Mouse (Mus musculus): ENCODE results near the gene Agfg1. TPM values are rescaled to one million over a fixed set of nuclear protein-coding genes. Genes with fewer than 3 reads are reported as not detected.

The Agfg1 gene
- total RNA-seq, 2 experiments from 2014 or later: 27.0 to 29.4 TPM

GRCm38 (mm10) chr1:82824147-82824546 lies 15.1 kb upstream of the Agfg1 start:
- DNase-seq: no peak

DNA sequence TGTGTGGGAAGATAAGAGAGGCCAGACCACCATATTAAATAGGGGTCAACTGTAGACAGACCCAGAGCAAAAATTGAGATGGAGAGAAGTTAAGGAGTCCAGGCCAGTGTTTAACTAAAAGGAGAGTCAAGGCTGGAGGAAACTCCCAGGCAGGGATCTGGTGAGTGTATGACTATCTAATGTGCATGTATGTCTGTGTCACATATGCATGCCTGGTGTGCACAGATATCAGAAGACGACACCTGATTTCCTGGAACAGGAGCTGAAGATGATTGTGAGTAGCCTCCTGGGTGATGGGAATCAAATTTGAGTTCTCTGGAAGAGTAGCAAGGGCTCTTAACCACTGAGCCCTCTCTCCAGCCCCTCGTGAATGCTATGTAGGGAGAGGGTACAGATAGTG lies 14.0 kb upstream of the Agfg1 start:
- no peak for DNase-seq

- no peak for DNase-seq
These were observed 13.5 kb upstream of the Agfg1 start for GRCm38 (mm10) chr1:82825783-82826182.

DNA sequence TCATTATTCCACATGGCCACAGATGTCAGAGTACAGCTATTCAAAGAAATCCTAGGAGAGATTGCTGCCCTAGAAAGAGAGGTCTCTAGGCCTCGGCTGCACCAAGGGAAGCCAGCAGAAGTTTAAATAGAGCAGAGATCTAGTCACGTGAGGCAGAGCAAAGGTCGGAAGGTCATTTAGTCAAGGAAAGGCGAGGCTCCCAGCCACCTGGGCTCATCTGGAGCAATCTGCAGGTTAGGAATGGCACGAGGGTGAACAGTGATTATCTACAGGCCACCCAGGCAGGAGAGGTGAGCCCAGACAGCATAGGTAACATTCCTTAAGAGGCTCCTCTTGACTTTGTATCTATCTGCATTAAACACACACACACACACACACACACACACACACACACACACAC lies 12.4 kb upstream of the Agfg1 start:
- DNase-seq: no peak

DNA sequence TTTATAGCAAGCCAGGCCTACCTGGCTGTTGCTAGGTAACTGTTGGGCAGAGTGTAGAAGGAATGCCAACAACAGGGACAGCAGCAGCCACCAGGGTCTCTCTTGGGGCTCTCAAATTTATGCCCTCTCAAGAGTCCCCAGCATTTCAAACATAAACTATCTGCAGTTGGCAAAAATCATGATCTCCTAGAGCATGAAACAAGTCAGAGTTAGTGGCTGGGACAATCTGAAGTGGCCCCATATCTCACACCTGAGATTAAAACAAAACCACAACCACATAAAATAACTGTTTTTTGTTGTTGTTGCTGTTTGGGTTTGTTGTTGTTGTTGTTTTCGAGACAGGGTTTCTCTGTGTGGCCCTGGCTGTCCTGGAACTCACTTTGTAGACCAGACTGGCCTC lies 8.5 kb upstream of the Agfg1 start:
- no peak for DNase-seq

- DNase-seq: no peak
These were observed 7.6 kb upstream of the Agfg1 start for GRCm38 (mm10) chr1:82831547-82832240.

DNA sequence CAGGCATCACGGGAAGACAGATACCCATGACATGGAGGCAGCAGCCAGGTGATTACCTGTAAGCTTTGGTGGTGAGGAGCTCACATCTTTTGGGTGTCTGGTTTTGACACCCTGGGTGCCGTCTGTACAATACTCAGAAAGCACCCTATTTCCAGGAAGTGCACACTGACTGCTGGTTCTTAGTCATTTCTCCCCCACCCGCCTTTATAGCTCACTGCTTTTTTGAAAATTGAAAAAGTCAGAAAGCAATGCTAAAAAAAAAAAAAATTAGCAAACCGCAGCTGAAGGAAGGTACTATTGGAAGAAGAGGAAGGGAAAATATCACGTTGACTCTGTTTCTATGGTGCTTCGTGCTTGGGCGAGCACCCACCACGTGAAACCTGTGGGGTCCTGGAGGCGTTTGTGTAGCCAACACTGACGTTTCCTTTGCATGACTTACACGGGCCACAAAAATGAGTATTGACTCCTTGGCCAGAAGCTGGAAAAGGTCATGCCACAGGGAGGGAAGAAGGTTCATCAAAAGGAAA lies 6.7 kb upstream of the Agfg1 start:
- DNase-seq: no peak

DNA sequence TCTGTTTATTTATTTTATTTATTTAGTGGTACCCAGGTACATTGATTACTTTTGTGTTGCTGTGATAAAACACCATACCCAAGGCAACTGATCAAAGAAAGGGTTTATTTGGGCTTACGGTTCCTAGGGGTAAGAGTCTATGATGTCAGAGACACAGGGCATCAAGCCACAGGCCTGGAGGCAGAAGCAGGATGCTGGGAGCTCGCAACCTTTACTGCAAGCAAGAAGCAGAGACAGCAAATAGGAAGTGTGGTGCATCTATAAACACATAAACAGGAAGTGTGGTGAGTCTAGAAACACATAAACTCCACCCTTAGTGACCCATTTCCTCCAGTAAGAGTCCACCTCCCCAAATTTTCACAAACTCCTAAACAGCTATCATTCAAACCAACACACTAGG lies 5.8 kb upstream of the Agfg1 start:
- no peak for DNase-seq

DNA sequence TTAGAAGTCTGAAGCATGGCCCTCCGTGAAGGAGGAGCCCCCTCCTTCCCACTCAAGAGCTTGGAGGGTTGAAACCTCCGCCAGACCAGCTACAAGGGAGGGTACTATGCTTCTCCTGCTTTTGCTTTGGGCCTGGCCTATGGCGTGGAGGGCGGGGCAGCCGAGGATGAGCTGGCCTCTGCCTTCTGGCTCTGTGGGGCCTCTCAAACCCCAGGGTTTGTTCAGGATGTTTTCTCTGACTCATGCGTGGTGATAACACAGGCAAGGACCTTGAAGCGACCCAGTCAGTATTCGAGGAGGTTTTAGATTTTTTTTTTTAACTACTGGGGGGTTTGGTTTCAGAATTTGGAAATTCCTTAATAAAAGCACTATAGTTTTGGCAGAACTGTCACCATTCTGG lies 4.7 kb upstream of the Agfg1 start:
- no peak for DNase-seq

- DNase-seq: no peak
These were observed 2.7 kb upstream of the Agfg1 start for GRCm38 (mm10) chr1:82836342-82837217.

- no peak for DNase-seq
These were observed 1.7 kb upstream of the Agfg1 start for GRCm38 (mm10) chr1:82837579-82837978.

DNA sequence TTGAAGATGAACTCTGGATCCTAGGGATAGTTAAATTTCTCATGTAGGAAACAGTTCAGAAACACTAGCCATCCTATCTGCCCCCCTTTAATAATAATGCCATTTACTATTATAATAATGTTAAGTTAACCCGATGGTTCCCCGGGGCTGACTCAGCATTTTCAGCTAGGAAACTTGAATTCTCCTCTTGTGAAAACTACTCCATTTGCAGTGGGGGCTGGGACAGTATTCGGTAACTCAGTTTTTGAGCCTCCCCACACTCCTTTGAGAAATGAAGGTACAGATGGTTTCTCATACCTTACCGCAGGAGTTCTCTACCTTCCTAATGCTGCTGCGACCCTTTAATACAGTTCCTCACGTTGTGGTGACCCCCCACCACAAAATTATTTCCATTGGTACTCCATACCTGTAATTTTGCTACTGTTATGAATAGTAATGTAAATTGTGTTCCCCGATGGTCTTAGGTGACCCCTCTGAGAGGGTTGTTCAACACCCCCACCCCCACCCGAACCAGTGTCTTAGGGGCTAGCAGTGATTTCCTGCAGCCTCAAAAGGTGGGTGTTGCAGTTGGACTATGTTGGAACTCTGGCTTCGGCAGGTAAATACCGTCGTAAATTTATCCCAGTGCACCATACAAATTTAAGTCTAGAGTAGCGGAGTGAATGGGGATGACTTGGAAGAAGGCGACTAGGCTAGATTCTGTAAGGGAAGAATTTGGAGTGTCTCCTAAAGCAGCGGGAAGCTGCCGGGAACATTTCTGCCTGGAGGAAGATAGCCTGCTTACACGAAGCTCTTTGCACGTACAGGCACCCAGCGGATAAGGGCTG lies 601 bp upstream of the Agfg1 start:
- DNase-seq: no peak

DNA sequence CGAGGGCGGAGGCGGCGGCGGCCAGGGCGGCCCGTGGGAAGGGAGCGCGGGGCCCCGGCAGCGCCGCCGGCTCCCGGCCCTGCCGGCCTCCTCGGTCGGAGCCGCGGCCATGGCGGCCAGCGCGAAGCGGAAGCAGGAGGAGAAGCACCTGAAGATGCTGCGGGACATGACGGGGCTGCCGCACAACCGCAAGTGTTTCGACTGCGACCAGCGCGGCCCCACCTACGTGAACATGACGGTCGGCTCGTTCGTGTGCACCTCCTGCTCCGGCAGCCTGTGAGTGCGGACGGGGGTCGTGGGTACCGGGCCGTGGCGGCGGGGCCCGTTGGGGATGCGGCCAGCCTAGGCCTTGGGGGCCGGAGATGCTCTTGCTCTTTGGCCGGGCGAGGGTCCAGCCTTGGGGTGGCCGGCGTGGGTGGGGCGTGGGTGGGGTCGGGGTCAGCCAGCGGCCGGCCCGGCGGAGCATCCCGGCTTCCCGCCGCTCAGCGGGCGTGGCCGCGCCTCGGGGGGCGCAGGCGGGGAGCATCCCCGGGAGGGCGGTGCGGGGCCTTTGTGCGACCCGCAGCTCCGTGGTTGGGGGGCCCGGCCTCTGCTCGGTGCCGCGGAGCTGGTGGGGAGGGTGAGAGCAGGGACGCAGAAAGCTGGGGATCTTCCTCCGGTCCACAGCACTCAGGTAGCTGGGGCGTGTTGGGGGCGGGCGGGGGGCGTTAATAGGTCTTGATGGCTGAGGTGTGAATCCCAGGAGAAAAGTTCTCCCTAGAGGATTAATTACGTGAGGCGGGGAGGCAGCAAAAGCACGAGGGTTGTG lies 535 bp downstream of the Agfg1 start:
- peak; percentile 52 for DNase-seq

GRCm38 (mm10) chr1:82855729-82856128 lies 16.4 kb downstream of the Agfg1 start:
- no peak for DNase-seq

DNA sequence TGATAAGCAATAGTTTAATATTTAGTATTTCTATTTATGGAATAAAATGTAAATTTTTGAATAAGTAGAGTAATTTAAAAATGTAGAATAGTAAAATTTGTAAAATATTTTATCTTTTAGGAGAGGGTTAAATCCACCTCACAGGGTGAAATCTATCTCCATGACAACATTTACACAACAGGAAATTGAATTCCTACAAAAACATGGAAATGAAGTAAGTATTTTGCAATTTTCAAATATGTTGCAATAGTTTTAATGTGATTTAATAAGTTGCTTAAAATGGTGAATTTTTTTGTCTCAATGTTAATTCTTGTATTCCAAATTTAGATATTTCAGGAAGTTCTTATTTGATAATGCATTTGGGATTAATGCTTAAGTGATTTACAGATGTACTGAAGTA lies 19.0 kb downstream of the Agfg1 start:
- DNase-seq: no peak

- no peak for DNase-seq
These were observed 21.1 kb downstream of the Agfg1 start for GRCm38 (mm10) chr1:82860391-82860790.

GRCm38 (mm10) chr1:82870202-82870601 lies 30.9 kb downstream of the Agfg1 start:
- DNase-seq: no peak

- no peak for DNase-seq
These were observed 39.9 kb downstream of the Agfg1 start for GRCm38 (mm10) chr1:82879172-82879571.

- no peak for DNase-seq
These were observed 40.9 kb downstream of the Agfg1 start for GRCm38 (mm10) chr1:82880196-82880595.

- DNase-seq: no peak
These were observed 54.0 kb downstream of the Agfg1 start for GRCm38 (mm10) chr1:82893269-82893668.

GRCm38 (mm10) chr1:82900567-82900966 lies 61.3 kb downstream of the Agfg1 start:
- no peak for DNase-seq

DNA sequence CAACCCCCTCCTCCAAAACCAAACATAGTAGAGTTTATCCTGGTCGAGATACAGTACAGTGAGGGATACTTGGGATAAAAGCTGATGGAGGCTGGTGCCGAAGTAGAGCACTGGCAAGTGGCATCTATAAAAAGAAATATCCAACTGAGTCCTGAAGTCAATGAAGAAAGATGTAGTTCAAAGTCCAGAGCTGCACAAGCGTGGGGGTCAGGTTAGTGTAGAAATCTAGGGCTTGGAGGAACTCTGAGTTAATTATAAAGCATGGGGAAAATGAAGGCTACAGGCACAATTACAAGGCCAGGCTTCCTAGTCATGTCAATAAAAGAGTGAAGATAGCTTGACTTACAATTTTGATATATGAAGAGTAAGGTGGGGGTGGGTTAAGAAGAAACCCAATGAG lies 61.9 kb downstream of the Agfg1 start:
- DNase-seq: no peak

Measured in gastrocnemius, postnatal 10 days (tissue).